Mouse (Mus musculus): ENCODE measurements around the gene Gm5065. TPM values are rescaled to one million over a fixed set of nuclear protein-coding genes. Genes with fewer than 3 reads are reported as not detected.

The Gm5065 gene
- not detected in 2 replicates for polyA plus RNA-seq (2015; fragmentation: Nextera tagmentation; extraction: Ambion mirVana)

DNA sequence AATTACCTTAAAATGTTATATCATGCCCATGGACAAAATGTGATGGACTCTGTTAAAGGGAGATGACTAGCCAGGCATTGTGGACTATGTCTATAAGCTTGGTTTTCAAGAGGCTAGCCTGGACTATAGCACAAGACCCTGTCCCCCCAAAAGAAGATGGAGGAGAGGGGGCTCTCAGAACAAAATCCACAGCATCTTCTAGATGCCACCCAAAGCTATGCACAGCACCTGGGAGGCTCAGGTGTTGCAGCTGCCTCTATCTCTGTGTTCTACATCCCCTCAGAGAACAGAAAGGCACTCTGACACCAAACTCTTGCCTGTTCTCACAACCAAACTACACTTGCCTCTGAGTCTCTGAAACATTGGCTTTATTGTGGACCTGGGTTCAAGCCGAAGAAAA is at the start of gene Gm5065:
TSS of gene Gm5065 (plus strand) at position 301 of the 400 bp plus-strand sequence.
- Histone ChIP-seq H3K9ac (ENCODE audit: low read depth, low read length) (no peak within 1 kb of the TSS), H3K4me1 (replicated peaks; ENCODE audit: insufficient read depth, low read length) (no peaks in the 10 kb centered on the region), H3K27me3 (ENCODE audit: insufficient read depth, low read length) (no peaks in the 10 kb centered on the region), H3K27ac (no peak within 1 kb of the TSS), H3K36me3 (ENCODE audit: insufficient read depth, low read length) (no peaks in the 10 kb centered on the region), H3K9me3 (replicated peaks; ENCODE audit: low read length) (no peaks in the 10 kb centered on the region; the same call in 1 of the 2 replicates), H3K4me2 (ENCODE audit: low read length) (no peak within 1 kb of the TSS), H3K4me3 (replicated peaks; ENCODE audit: low read depth, low read length) (no peak within 1 kb of the TSS)
- no peak for ATAC-seq (replicated peaks; ENCODE audit: low FRiP score, low read depth)
- 86% methylated on average over 1 of the region's 1 CpGs for WGBS
- no peak for TF ChIP-seq CTCF (IDR thresholded peaks at IDR 0.05; ENCODE audit: low read depth)
- DNase-seq (ENCODE audit: low spot score), result no peak

DNA sequence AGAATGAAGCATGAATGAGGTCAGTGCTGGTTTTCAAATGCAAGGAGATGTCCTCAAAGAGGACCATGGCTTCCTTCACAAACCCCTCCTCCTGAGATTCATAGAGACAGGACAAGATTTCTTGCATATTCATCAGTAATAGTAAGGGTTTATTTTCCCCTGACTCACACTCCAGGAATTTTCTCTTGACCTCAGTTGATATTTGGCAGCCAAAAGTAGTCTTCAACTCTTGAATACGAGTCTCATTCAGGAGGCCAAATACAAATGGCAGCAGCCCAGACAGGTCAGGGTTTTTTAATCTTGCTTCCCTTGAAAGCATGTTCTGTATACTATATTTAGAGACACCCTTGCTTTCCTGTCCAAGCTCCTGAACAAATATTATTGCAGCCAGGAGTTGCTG is 22.8 kb upstream of the Gm5065 start:
- 79% methylated on average over 1 of the region's 1 CpGs for WGBS
- Histone ChIP-seq H3K36me3 (ENCODE audit: insufficient read depth, low read length) (no peaks in the 10 kb centered on the region), H3K4me1 (replicated peaks; ENCODE audit: insufficient read depth, low read length) (no peaks in the 10 kb centered on the region), H3K9me3 (replicated peaks; ENCODE audit: low read length) (no peaks in the 10 kb centered on the region), H3K27ac (no peak overlapping the region), H3K4me2 (ENCODE audit: low read length) (no peak overlapping the region), H3K9ac (ENCODE audit: low read depth, low read length) (no peak overlapping the region), H3K27me3 (ENCODE audit: insufficient read depth, low read length) (no peaks in the 10 kb centered on the region), H3K4me3 (replicated peaks; ENCODE audit: low read depth, low read length) (no peak overlapping the region)
- no peak for TF ChIP-seq CTCF (IDR thresholded peaks at IDR 0.05; ENCODE audit: low read depth)
- DNase-seq (ENCODE audit: low spot score) (no peak), ATAC-seq (replicated peaks; ENCODE audit: low FRiP score, low read depth) (no peak)

DNA sequence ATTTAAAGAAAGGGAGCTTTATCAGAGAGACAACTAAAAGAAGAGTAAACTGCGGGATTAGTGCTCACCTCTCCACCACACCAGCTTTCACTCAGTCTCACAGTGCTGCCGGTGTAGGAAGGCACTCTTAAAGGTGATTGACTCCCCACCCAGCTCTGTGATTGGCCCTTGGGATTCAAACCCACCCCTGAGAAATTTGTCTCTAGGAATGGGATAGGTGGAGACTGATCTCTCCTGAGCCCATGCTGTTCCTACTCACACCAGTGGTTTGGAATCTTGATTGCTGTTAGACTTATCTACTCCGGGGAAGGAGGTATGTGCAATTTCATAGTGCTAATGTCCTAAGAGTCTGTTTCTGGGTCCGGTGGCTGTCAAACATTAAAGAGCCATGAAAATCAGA is 598 bp downstream of the Gm5065 start, which contains the start of gene Nlrp2:
TSS of gene Nlrp2 (minus strand) at position 101 of the 400 bp plus-strand sequence.
- no peak for TF ChIP-seq CTCF (IDR thresholded peaks at IDR 0.05; ENCODE audit: low read depth)
- 83% methylated on average over 4 of the region's 4 CpGs for WGBS
- H3K4me2 ChIP-seq (ENCODE audit: low read length), result no peak within 1 kb of the TSS

DNA sequence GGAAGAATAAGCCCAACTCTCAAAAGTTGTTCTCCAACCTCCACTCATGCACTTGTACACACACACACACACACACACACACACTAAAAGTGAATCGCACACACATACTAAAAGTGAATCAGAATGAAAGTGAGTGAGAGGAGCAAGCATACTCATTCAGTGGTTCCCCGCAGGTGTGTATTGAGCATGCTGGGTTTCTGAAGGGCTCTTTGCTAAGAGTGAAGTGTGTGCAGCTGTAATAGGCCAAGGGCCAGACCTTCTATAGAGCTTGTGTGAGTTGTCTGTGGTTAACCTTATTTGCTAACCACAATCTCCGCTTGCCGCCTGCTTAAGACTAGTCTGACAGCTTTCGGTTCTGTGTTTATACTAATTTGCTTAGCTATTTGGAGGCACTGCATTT is 13.3 kb downstream of the Gm5065 start:
- Histone ChIP-seq H3K4me1 (replicated peaks; ENCODE audit: insufficient read depth, low read length) (no peaks in the 10 kb centered on the region), H3K27ac (no peak overlapping the region), H3K4me2 (ENCODE audit: low read length) (no peak overlapping the region), H3K4me3 (replicated peaks; ENCODE audit: low read depth, low read length) (no peak overlapping the region), H3K9ac (ENCODE audit: low read depth, low read length) (no peak overlapping the region), H3K36me3 (ENCODE audit: insufficient read depth, low read length) (no peaks in the 10 kb centered on the region), H3K9me3 (replicated peaks; ENCODE audit: low read length) (no peaks in the 10 kb centered on the region), H3K27me3 (ENCODE audit: insufficient read depth, low read length) (no peaks in the 10 kb centered on the region)
- no peak for TF ChIP-seq CTCF (IDR thresholded peaks at IDR 0.05; ENCODE audit: low read depth)
- no peak for DNase-seq (ENCODE audit: low spot score)
- no peak for ATAC-seq (replicated peaks; ENCODE audit: low FRiP score, low read depth)
- 96% methylated on average over 5 of the region's 5 CpGs for WGBS

More for the DNA sequence above, 598 bp downstream of the Gm5065 start, which contains the start of gene Nlrp2:
- H3K27ac ChIP-seq, result no peak within 1 kb of the TSS
- H3K36me3 ChIP-seq (ENCODE audit: insufficient read depth, low read length), result no peaks in the 10 kb centered on the region
- H3K4me1 ChIP-seq (replicated peaks; ENCODE audit: insufficient read depth, low read length), result no peaks in the 10 kb centered on the region
- no peak for ATAC-seq (replicated peaks; ENCODE audit: low FRiP score, low read depth)
- H3K4me3 ChIP-seq (replicated peaks; ENCODE audit: low read depth, low read length), result no peak within 1 kb of the TSS
- no peaks in the 10 kb centered on the region; the same call in 1 of the 2 replicates for H3K9me3 ChIP-seq (replicated peaks; ENCODE audit: low read length)
- H3K9ac ChIP-seq (ENCODE audit: low read depth, low read length), result no peak within 1 kb of the TSS
- H3K27me3 ChIP-seq (ENCODE audit: insufficient read depth, low read length), result no peaks in the 10 kb centered on the region
- no peak for DNase-seq (ENCODE audit: low spot score)

DNA sequence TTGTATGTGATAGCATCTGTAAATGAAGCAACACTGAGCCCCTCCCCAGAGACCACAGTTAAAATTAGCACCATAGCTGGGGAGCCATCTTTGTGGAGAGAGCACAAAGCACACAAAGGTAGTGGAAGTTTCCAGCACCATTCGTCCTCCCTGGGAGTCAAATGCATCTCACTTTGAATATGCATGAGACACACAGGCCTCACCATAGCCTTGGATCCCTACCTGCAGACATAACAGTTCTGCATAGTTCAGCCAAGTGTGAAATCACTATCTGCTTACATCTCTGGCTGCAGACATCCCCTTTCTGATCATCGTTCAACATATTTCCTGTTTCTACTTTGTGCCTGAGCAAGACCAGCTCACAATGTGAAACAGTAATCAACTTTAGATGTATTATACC is 16.4 kb downstream of the Gm5065 start:
- Histone ChIP-seq H3K4me2 (ENCODE audit: low read length) (no peak overlapping the region), H3K9me3 (replicated peaks; ENCODE audit: low read length) (no peaks in the 10 kb centered on the region), H3K4me1 (replicated peaks; ENCODE audit: insufficient read depth, low read length) (no peaks in the 10 kb centered on the region), H3K36me3 (ENCODE audit: insufficient read depth, low read length) (no peaks in the 10 kb centered on the region), H3K9ac (ENCODE audit: low read depth, low read length) (no peak overlapping the region), H3K27me3 (ENCODE audit: insufficient read depth, low read length) (no peaks in the 10 kb centered on the region), H3K27ac (no peak overlapping the region), H3K4me3 (replicated peaks; ENCODE audit: low read depth, low read length) (no peak overlapping the region)
- no peak for TF ChIP-seq CTCF (IDR thresholded peaks at IDR 0.05; ENCODE audit: low read depth)
- WGBS, result 67% methylated on average over 2 of the region's 2 CpGs
- DNase-seq (ENCODE audit: low spot score) (no peak), ATAC-seq (replicated peaks; ENCODE audit: low FRiP score, low read depth) (no peak)

DNA sequence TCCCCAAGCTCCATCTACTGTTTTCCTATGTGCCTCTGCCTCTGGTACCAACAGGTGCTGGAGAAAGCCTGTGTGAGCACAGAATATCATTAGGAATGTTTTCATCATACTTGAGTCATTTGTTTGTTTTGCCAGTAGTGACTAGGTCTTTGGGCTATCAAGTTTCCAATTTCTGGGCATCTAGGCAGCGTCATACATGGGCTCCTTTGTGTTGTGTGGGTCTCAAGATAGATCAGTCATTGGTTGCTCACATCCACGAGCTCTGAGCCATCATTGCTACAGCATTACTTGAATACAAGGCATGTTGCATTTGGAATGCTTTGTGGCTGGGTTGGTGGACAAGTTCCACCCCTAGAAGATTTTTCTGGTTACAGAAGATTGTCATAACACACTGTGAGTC is 55.9 kb downstream of the Gm5065 start:
- Histone ChIP-seq H3K9me3 (replicated peaks; ENCODE audit: low read length) (0 out of 2 replicates have a peak, but pooled peaks cover 4% of the 10 kb centered on the region), H3K27me3 (ENCODE audit: insufficient read depth, low read length) (no peaks in the 10 kb centered on the region), H3K4me1 (replicated peaks; ENCODE audit: insufficient read depth, low read length) (no peaks in the 10 kb centered on the region), H3K27ac (no peak overlapping the region), H3K9ac (ENCODE audit: low read depth, low read length) (no peak overlapping the region), H3K4me3 (replicated peaks; ENCODE audit: low read depth, low read length) (no peak overlapping the region), H3K36me3 (ENCODE audit: insufficient read depth, low read length) (no peaks in the 10 kb centered on the region), H3K4me2 (ENCODE audit: low read length) (no peak overlapping the region)
- DNase-seq (ENCODE audit: low spot score) (no peak), ATAC-seq (replicated peaks; ENCODE audit: low FRiP score, low read depth) (no peak)
- 37% methylated on average over 2 of the region's 2 CpGs for WGBS
- TF ChIP-seq CTCF (IDR thresholded peaks at IDR 0.05; ENCODE audit: low read depth), result no peak

Other genes starting within 250 kb of the Gm5065 start
- not detected in 2 replicates for gene Rfpl4, start 233.6 kb upstream of the Gm5065 start, polyA plus RNA-seq (2015; fragmentation: Nextera tagmentation; extraction: Ambion mirVana)
- 0.79 and 0.83 TPM in 2 replicates for gene Rasl2-9, start 224.6 kb upstream of the Gm5065 start, polyA plus RNA-seq (2015; fragmentation: Nextera tagmentation; extraction: Ambion mirVana)
- gene Vmn1r55, start 200.9 kb upstream of the Gm5065 start, polyA plus RNA-seq (2015; fragmentation: Nextera tagmentation; extraction: Ambion mirVana), result not detected in 2 replicates
- not detected in 2 replicates for gene Vmn1r56, start 153.8 kb upstream of the Gm5065 start, polyA plus RNA-seq (2015; fragmentation: Nextera tagmentation; extraction: Ambion mirVana)
- gene Vmn1r57, start 132.0 kb upstream of the Gm5065 start, polyA plus RNA-seq (2015; fragmentation: Nextera tagmentation; extraction: Ambion mirVana), result not detected in 2 replicates
- gene Nlrp2, start 498 bp downstream of the Gm5065 start, polyA plus RNA-seq (2015; fragmentation: Nextera tagmentation; extraction: Ambion mirVana), result not detected in 2 replicates
- gene Vmn1r58, start 62.9 kb downstream of the Gm5065 start, polyA plus RNA-seq (2015; fragmentation: Nextera tagmentation; extraction: Ambion mirVana), result not detected in 2 replicates
- not detected in 2 replicates for gene Vmn1r59, start 106.2 kb downstream of the Gm5065 start, polyA plus RNA-seq (2015; fragmentation: Nextera tagmentation; extraction: Ambion mirVana)
- gene Vmn2r28, start 143.4 kb downstream of the Gm5065 start, polyA plus RNA-seq (2015; fragmentation: Nextera tagmentation; extraction: Ambion mirVana), result not detected in 2 replicates
- gene Vmn1r60, start 196.8 kb downstream of the Gm5065 start, polyA plus RNA-seq (2015; fragmentation: Nextera tagmentation; extraction: Ambion mirVana), result not detected in 2 replicates